Mouse (Mus musculus) layer of hippocampus, adult 9-11 months (tissue): ENCODE measurements around the gene Prkce.

ENCODE experiments used
- DNase-seq: peaks from one replicate; pipeline ENCODE4 v3.0.0; 2022

The Prkce gene

DNA sequence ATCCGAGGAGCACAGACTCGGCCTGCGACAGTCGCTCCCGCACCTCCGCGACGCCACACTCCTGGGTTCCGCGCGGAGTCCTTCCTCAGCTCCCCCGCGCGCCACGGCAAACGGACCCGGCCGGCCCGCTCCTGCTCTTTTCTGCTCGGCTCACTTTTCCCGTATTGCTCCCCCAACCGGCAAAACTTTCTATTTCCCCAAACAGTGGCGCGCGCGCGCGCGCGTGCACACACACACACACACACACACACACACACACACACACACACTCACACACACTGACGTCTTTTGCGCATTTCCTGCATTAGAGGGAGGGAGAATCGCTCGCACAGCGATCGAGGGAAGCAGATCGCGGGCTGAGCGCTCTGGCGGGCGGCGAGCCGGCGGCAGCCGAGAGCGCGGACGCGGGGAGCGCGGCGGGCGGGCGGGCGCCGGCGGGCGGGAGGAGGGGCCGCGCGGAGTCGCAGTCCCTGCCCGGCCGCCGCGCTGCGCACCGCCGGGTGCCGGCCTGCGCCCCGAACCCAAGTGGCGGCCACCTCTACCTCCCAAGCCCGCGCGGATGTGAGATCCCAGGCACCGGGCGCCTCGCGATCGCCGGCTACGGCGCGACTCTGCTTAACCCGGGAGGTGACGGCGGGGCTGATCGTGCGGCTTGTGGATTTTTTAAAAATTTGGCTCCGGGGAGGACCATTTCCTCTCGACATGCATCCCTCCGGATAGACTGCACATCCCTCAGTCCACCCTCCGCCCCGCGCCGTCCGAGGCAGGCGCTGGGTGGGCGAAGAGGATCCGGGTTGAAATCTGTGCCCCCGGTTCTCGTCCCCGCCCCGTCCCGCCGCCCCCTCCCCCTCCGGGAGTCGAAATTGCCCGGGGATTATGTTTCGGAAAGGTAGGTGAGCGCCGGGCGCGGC is at the start of gene Prkce:
Prkce (plus strand) TSS at position 466 of the 911 bp plus-strand sequence.
- DNase-seq, result peak; percentile 86

DNA sequence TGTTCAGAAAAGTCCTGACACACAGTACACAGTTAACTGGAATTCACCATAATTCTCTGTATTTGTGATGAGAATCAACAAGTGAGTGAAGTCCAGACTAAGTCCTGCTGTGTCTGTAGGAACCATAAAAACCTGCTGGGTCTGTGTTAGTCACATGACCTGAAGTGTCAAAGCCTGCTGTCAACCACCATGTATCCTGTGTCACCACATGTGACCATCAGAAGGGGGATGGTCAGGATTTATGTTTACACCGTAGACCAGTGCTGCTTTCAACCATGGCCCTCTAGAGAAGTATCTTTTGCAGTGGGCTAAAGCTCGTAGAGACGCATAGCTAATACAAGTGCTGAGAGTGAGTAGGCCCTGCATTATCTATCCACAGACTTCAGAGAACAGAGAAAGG is 44.4 kb upstream of the Prkce start:
- DNase-seq, result no peak

DNA sequence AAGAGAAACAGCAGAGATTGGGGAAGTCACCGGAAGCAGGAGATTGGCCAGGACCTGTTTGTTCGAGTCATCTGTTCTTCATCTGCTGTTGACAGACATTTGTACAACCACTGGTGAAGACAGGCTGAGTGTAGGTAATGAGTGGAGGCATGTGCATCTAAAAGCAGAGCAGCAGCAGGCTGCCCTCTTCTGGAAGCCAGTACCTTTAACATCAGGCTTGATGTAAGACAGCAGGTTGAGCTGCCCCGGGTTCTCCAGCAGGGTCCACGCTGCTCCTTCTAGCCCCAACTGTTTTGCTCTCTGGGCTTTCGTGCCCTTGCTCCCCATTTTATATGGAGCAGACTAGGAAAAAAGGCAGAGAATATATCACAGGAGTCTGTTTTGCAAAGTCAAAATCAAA is 41.7 kb upstream of the Prkce start:
- no peak for DNase-seq

DNA sequence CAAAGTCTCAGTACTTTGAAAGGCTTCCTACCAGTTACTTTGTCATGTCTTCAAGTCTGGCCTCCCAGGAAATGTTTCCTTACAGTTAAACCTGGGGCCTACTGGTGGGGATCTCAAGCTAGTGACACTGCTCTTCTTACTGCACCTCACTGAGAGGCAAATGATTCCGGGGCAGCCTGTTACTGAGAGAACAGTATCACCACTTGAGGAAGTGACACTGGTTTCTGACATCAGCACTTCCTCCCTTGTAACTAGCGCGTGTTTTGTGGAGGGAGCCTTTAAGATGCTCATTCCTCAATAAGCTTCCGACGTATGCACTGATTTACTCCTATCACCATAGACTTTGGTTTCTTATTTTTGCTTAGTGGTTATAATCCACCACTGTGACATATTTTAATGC is 39.4 kb upstream of the Prkce start:
- DNase-seq, result no peak

DNA sequence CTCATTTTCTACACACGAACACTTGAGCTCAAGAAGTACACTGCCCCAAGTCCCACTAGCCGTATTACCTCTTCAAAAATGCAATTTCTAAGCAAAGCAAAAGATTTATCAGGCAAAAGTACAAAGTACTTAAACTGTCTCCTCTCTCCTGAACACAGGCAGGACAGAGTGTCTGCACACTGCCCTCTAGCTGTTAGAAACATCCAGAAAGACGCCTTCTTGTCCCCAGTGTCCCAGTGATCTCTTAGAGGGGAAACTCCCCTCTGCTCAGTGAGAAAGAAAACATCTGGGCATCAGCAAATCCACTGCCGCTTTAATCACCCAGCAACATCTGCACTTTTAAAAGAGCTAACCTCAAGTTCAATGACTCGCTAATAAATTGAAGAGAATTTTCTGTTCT is 35.1 kb upstream of the Prkce start:
- no peak for DNase-seq

DNA sequence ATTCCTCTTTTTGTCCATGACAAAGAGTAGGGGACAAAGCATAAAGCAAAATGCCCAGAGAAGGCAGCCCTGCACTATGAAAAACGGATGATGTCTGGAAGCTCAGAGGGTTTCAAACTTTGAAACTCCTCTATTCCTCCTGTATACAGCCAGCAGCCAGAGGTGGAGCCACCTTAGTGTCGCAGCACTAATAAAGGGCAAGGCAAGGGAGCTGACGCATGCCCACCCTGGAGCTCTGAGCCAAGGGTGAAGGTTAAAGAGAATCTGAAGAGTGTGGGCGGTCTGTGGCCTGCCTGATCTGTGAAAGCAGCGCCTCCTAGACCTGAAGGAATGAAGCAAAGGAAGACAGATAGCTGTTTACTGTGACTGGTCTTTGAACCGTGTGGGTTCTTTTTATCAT is 33.1 kb upstream of the Prkce start:
- DNase-seq, result no peak

DNA sequence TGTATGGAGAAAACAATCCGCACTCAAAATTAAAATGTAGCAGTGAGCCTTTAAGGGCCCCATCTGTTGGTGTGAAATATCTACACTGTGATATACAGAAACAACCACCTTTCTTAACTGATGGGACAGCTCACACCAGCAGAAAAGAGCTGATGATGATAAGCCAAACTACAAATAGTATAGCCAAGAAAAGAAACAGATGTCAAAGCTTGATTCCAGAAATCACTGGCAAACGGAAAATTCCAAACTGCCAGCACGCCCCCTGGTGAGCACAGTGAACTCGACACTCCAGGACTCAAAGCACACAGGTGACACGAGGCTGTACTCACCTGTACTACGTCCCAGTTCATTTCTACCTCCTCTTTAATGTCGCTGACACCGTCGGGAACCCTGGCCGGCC is 31.8 kb upstream of the Prkce start:
- no peak for DNase-seq

DNA sequence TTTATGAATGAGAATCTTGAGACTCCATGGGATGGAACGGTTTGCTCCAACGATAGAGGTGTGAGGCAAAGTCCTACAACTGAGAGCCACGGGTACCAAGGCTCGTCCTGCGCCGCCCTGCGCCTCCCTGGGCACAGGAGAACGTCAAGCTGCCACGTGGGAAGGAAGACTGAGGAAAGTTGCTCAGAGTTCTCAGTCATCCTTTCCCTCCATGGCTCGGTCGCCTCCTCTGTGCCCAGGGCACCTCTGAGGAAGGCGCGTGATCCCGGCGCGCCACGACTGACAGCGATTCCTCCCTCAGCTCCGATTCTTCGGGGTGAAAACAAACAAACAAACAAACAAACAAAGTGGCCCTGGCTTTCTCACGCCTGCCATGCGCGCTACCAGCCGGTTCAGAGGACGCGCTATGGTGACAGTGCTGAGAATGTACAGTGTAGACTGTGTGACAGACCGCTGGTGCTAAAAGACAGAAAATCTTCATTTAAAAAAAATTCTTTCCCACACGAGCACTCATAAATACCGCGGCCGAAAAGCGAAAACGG is 23.0 kb upstream of the Prkce start:
- DNase-seq, result no peak

DNA sequence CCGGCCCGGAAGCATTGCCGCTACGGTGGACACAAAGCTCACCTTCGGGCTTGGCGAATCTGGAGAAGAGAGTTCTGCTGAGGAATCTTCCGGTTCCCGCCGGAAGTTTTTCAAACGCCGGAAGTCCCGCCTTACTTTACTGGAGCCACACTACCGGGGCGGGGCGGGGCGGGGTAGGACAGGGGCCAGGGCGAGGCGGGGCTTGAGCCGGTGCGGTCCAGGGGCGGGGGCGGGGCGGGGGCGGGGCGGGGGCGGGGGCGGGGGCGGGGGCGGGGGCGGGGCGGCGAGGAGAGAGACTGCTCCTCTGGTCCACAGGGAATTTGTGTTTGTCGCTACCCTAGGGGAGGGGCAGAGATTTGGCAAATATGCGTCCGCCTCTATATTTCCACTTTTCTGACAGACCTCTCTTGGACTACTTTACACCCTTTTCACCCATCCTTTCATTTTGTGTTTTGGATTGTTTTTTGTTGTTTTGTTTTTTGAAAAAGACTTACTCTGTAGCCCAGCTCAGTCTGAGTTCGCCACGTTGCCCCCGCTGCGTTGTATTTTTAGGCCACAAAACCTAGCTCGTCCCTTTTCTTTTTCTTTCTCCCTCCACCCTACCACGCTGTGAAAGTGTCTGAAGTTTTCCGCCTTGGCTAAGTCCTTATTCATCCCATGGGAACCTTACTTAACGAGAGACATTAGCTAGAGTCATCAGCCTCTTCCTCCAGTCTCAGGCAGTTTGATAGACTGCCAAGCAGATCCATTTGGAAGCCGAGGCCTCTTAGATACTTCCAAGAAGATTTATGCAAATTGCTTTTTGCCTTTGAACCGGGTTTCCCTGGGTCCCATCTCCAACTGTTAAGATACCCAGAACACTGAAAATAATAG is 22.3 kb upstream of the Prkce start, which contains the start of gene Srbd1:
Srbd1 (minus strand) TSS at position 97 of the 873 bp plus-strand sequence.
- DNase-seq, result peak; percentile 89

DNA sequence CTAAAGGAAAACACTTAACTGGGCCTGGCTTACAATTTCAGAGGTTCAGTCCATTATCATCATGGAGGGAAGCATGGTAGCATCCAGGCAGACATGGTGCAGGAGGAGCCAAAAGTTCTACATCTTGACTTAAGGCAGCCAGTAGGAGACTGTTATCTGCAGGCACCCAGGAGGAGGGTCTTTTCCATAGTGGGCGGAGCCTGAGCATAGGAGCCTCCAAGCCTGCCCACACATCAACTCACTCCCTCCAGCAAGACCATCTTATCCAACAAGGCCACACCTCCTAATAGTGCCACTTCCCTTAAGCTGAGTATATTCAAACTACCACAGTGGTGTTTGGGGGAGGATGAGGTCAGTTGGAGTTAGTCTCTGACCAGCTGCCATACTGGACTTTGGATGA is 17.9 kb upstream of the Prkce start:
- DNase-seq, result no peak

DNA sequence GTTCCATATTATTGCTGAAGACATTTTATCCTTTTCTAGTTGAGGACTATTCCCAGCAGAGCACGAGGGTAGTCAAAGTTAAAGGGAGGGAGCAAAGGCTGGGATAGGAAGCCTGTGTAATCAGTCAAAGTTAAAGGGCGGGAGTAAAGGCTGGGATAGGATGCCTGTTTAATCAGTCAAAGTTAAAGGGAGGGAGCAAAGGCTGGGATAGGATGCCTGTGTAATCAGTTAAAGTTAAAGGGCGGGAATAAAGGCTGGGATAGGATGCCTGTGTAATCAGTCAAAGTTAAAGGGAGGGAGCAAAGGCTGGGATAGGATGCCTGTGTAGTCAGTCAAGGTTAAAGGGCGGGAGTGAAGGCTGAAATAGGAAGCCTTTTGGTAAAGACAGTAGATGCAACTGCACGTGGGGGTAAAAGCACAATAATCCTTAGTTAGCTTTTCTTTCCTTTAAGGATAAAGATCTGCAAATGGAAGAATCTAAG is 16.7 kb upstream of the Prkce start:
- peak; percentile 87 for DNase-seq

DNA sequence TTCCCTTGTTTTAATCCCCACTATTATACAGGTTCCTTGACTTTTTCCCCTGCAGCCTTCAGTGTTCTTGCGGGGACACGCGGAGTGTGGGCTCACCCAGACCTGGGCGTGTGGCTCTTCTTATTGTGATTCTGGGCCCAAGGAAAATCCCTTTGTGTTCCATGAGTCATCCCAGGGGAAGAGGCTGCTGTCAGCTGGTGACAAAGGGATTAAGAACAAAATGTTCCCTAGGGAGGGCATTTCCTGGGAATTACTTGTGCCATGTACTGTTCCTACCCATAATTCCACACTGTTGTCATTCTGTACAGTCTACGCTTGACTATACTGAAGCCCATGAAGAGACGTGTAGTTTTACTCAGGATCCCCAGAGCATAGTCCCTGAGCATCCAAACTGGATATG is 10.6 kb upstream of the Prkce start:
- no peak for DNase-seq

DNA sequence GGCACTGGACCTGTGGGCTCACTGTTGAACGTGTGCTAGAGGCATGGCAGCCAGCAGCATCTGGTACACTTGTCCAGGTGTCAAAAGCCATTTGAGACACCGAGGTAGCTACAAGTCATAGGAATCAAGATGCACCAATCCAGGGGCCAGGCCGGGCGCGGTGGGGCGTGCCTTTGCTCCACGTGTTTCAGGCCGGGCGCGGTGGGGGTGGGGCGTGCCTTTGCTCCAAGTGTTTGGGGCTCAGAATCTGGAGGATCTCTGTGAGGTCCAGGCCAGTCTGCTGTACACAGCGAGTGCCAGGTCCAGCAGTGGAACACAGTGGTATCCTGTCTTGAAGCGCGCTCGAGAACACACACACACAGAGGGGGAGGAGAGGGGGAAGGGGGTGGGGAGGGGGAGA is 4.9 kb upstream of the Prkce start:
- DNase-seq, result no peak

DNA sequence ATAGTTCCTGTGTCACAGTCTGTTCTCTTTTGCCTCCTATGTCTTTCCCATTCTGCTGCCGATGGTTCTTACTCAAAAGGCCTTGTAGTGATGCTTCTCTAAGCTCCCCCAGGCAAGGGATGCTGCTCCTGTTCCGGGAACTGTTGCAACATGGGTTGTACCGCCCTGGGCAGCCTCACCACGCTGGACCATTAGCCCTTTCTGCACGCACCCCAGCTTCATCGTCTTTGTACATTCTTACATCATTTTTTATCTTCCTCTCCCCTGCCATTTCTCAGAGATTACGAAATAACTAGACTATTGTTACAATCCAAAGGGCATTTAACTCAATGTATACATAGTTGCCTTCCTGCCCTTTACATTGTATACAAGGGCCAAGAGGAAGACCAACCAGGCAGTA is 3.2 kb upstream of the Prkce start:
- no peak for DNase-seq

DNA sequence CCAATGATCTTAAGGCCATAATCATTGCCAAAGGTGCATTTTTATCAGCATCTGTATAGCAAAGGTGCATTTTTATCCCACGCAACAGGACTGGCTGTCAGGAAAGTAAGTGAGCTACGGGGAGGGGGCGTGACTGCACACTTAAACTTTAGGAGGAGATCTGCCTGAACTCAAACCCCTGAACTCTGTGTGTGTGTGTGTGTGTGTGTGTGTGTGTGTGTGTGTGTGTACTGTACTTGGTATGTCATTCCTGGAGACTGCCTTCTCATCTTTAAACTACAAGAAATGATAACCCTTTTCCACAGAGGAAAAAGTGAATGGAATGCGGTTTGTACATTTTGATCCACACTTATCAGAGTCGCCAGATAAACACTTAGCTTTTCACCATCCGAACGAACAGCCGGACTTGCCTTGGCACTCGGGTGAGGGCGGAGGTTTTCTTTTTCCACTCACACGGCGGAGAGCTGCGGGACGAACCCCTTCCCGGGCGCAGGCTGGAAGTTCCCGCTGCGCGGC is 1.5 kb upstream of the Prkce start:
- DNase-seq, result no peak

DNA sequence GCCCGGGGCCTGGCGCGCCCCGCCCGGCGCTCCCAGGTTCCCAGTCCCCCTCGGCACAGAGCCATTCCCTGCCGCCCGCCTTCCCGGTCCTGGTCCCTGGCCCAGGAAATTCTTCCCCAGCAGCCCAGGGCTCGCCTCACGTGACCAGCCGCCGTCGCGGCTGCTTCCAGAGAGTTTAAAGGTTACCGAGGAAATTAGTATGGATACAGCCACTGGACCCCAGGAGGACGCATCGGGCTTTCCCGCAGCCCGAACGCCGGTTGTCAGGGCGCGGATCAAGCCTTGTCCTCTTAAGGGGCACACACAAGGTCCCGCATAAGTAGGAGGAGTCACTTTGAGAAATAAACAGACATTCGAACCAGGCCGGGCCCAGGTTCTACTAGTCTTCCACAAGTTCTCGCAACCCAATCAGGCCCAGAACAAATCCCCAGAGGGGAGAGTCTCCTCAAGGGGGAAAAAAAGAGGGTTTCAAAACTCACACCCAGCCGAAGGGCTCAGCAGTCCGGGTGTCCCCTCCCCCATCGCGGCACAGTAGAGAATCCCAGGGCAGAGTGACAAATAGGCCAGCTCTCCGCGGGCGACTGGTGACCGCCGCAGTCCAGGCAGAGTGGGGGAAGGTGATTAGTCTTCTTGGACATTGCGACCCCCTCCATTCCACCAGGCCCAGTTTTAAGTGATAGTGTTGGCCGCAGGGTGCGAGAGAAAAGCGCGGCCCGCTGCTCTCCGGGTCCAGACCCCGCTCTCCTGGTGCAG is 842 bp upstream of the Prkce start:
- DNase-seq, result peak; percentile 55

DNA sequence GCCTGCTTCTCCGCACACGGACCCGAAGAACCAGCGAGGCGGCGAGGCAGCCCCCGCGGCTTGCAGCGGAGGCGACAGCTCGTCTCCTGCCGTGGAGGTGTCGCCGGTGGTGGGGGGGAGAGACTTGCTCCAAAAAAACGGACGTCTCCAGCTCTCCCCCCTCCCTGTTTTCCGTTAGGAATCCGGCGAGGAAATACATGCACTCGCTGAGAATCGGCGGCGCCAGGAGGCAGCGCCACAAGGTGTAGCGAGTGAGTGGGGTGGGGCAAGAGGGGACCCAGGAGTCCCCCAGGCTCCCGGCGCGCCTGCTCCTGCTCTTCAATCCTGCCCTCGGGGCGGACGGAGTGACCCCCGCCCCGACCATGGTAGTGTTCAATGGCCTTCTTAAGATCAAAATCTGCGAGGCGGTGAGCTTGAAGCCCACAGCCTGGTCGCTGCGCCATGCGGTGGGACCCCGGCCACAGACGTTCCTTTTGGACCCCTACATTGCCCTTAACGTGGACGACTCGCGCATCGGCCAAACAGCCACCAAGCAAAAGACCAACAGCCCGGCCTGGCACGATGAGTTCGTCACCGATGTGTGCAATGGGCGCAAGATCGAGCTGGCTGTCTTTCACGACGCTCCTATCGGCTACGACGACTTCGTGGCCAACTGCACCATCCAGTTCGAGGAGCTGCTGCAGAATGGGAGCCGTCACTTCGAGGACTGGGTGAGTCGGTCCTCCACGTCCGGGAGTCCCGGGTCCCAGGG is 821 bp downstream of the Prkce start:
- DNase-seq, result peak; percentile 29

DNA sequence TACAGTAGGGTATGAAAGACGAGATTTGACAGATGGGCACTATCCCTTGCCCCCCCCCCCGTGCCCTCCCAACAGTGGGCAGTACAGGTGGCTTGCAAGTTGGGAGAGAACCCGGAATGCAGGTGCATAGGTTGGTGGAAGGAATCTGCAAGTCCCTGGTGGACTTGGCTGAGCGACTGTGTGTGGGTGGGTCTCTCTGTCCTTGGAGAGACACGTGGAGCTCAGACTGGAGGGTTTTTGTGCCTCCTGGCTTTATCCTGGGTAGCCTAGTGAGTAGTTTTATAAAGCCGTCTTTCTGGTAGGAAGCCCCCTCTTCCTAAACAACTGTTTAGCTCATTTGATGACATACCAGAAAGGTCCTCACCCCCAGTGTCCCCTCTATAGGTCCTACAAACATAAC is 1.5 kb downstream of the Prkce start:
- DNase-seq, result peak; percentile 36

DNA sequence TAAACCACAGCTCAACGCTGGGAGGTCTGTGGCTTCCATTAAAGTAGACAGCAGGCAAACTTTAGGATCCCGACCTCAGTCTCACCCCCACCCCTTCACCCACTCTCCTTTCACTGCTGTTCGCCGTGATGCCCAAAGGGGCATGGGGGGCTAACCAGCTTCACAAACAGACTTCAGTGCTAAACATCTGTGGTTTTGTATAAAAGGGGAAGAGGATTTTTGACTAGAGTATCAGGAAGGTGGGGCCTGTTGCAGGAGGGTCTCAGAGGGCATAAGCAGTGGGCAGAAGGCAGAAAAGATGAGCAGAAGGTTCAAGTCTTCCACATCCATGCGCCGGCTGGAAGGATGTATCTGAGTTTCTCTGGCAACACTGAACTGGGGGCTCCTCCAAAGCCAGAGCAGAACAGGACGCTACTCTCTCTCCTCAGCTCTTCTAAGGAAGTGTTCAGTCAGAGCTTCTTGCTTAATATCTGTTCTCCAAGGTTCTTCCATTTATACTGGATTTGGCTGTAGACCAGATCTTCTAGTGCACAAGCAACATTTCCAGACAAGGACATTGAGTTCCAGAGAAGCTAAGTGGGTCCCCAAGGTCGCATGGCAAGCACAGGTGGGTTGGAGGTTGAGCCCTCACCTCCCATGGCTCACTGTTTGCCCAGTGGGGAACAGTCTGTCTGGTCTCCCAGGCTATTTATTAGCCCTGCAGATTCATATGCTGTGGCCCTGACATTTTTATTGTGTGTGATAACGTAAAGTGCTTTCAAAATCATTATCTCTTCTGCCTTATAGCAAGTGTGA is 2.8 kb downstream of the Prkce start:
- DNase-seq, result no peak

DNA sequence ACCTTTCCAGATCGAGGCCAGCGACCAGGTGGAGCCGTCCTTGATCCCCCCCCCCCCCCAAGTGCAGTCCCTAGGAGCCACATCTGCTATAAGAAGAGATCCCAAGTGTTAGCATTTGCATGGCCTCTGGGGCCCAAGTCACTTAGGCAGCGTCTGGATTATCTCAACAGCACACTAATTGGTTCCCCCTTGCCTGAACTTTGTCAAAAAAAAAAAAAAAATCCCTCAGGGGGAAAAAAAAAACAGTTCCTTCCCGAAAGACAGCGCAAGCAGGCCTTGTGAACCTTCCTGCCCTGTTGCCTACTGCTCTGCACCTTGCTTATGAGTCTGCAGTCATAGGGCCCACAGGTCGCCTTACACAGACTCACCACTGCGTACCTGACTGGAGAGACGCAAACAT is 7.9 kb downstream of the Prkce start:
- no peak for DNase-seq

DNA sequence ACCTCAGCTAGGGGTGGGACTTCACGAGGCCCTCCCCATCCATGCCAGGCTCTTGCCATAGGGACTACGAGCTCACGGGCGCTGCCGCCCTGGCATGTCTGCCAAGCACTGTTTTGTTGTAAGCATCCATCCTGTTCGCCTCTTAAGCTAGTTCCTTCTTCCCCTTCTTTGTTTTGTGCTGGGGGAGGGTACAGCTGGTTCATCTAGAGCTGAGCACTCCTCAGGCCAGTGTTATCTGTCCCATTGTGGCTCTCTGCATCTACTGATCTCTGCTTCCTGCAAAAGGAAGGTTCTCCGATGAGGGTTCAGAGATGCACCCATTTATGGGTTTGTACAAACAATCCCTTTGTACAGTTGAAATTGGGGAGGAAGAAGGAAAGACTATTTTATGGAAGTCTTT is 9.1 kb downstream of the Prkce start:
- DNase-seq, result no peak
